Mouse (Mus musculus): ENCODE results near the gene Nr2f6. TPM values are rescaled to one million over a fixed set of nuclear protein-coding genes. Genes with fewer than 3 reads are reported as not detected.

Nr2f6 gene
- polyA plus RNA-seq, 2 experiments: 63.1 to 80.8 TPM

- ATAC-seq (ENCODE audit: low FRiP score, low read depth): no peak
Observed at GRCm38 (mm10) chr8:71367529-71368176, 14.1 kb downstream of the Nr2f6 start.

GRCm38 (mm10) chr8:71366771-71367528 lies 14.8 kb downstream of the Nr2f6 start, which contains the start of gene Use1:
Gene Use1, plus strand, starts transcription at chr8:71366848.
- Histone ChIP-seq H3K4me3 (replicated peaks; ENCODE audit: low read length) (peak within 1 kb of the TSS; percentile 66), H3K9me3 (ENCODE audit: control insufficient read depth, low read length) (no peaks in the 10 kb centered on the region)
- WGBS: under 1% methylated on average over 51 of the region's 56 CpGs

More at GRCm38 (mm10) chr8:71367529-71368176, 14.1 kb downstream of the Nr2f6 start:
- peaks cover 10% of the 10 kb centered on the region for H3K4me1 ChIP-seq (ENCODE audit: control insufficient read depth, insufficient read depth, low read length)
- peak overlapping the region; percentile 90 for H3K27ac ChIP-seq (replicated peaks; ENCODE audit: low read depth, low read length)
- TF ChIP-seq POLR2A (IDR thresholded peaks at IDR 0.05; ENCODE audit: borderline replicate concordance, extremely low read depth, insufficient read depth, insufficient read length): no peak
- peak overlapping the region; percentile 66 for H3K4me3 ChIP-seq (replicated peaks; ENCODE audit: low read length)
- H3K27me3 ChIP-seq (ENCODE audit: control insufficient read depth, insufficient read depth, low read length): no peaks in the 10 kb centered on the region
- peak overlapping the region; percentile 66 for H3K4me2 ChIP-seq (replicated peaks; ENCODE audit: low read depth, low read length, severe bottlenecking)
- peak overlapping the region; percentile 65 for H3K9ac ChIP-seq (ENCODE audit: low read depth, low read length, severe bottlenecking)
- DNase-seq (ENCODE audit: low spot score): no peak
- 46% methylated on average over 17 of the region's 17 CpGs for WGBS
- peaks cover 15% of the 10 kb centered on the region for H3K36me3 ChIP-seq (ENCODE audit: control insufficient read depth, insufficient read depth, low read length)
- H3K9me3 ChIP-seq (ENCODE audit: control insufficient read depth, low read length): no peaks in the 10 kb centered on the region

GRCm38 (mm10) chr8:71358026-71358425 lies 23.7 kb downstream of the Nr2f6 start:
- TF ChIP-seq POLR2A (IDR thresholded peaks at IDR 0.05; ENCODE audit: borderline replicate concordance, extremely low read depth, insufficient read depth, insufficient read length): no peak

More at GRCm38 (mm10) chr8:71366771-71367528, 14.8 kb downstream of the Nr2f6 start, which contains the start of gene Use1:
- Histone ChIP-seq H3K36me3 (ENCODE audit: control insufficient read depth, insufficient read depth, low read length) (peaks cover 15% of the 10 kb centered on the region), H3K27me3 (ENCODE audit: control insufficient read depth, insufficient read depth, low read length) (no peaks in the 10 kb centered on the region), H3K9ac (ENCODE audit: low read depth, low read length, severe bottlenecking) (peak within 1 kb of the TSS; percentile 65), H3K4me2 (replicated peaks; ENCODE audit: low read depth, low read length, severe bottlenecking) (peak within 1 kb of the TSS; percentile 66), H3K4me1 (ENCODE audit: control insufficient read depth, insufficient read depth, low read length) (peaks cover 10% of the 10 kb centered on the region), H3K27ac (replicated peaks; ENCODE audit: low read depth, low read length) (peak within 1 kb of the TSS; percentile 90)
- no peak for TF ChIP-seq POLR2A (IDR thresholded peaks at IDR 0.05; ENCODE audit: borderline replicate concordance, extremely low read depth, insufficient read depth, insufficient read length)
- peak; percentile 85 for ATAC-seq (ENCODE audit: low FRiP score, low read depth)
- DNase-seq (ENCODE audit: low spot score): peak; percentile 96

DNA sequence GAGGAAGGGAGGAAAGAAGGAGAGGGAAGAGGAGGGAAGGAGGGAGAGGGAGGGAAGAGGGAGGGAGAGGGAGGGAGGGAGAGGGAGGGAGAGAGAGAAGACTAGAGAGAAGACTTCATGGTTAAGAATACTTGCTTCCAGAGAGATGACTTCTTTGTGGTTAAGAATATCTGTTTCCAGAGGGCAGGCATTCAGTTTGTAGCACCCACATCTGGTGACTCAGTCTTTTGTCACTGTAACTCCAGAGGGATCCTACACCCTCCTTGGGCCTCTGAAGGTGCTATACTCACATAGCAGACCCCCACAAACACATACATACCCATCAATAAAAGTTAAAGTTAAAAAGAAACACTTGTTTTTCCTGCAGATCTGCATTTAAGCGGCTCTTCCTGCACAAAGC lies 30.2 kb downstream of the Nr2f6 start:
- H3K36me3 ChIP-seq (ENCODE audit: control insufficient read depth, insufficient read depth, low read length): peaks cover 94% of the 10 kb centered on the region
- H3K4me2 ChIP-seq (replicated peaks; ENCODE audit: low read depth, low read length, severe bottlenecking): no peak overlapping the region
- ATAC-seq (ENCODE audit: low FRiP score, low read depth) (no peak), DNase-seq (ENCODE audit: low spot score) (no peak)
- H3K9me3 ChIP-seq (ENCODE audit: control insufficient read depth, low read length): no peaks in the 10 kb centered on the region
- H3K4me1 ChIP-seq (ENCODE audit: control insufficient read depth, insufficient read depth, low read length): no peaks in the 10 kb centered on the region
- no peak overlapping the region for H3K27ac ChIP-seq (replicated peaks; ENCODE audit: low read depth, low read length)
- H3K9ac ChIP-seq (ENCODE audit: low read depth, low read length, severe bottlenecking): no peak overlapping the region
- no peaks in the 10 kb centered on the region for H3K27me3 ChIP-seq (ENCODE audit: control insufficient read depth, insufficient read depth, low read length)
- no peak for TF ChIP-seq POLR2A (IDR thresholded peaks at IDR 0.05; ENCODE audit: borderline replicate concordance, extremely low read depth, insufficient read depth, insufficient read length)
- WGBS: 92% methylated on average over 1 of the region's 1 CpGs
- H3K4me3 ChIP-seq (replicated peaks; ENCODE audit: low read length): no peak overlapping the region

More at GRCm38 (mm10) chr8:71358026-71358425, 23.7 kb downstream of the Nr2f6 start:
- peaks cover 82% of the 10 kb centered on the region for H3K36me3 ChIP-seq (ENCODE audit: control insufficient read depth, insufficient read depth, low read length)
- DNase-seq (ENCODE audit: low spot score) (no peak), ATAC-seq (ENCODE audit: low FRiP score, low read depth) (no peak)
- H3K27me3 ChIP-seq (ENCODE audit: control insufficient read depth, insufficient read depth, low read length): no peaks in the 10 kb centered on the region
- no peak overlapping the region for H3K9ac ChIP-seq (ENCODE audit: low read depth, low read length, severe bottlenecking)
- no peaks in the 10 kb centered on the region for H3K4me1 ChIP-seq (ENCODE audit: control insufficient read depth, insufficient read depth, low read length)
- WGBS: 85% methylated on average over 3 of the region's 3 CpGs
- no peaks in the 10 kb centered on the region for H3K9me3 ChIP-seq (ENCODE audit: control insufficient read depth, low read length)
- no peak overlapping the region for H3K4me3 ChIP-seq (replicated peaks; ENCODE audit: low read length)
- no peak overlapping the region for H3K4me2 ChIP-seq (replicated peaks; ENCODE audit: low read depth, low read length, severe bottlenecking)
- no peak overlapping the region for H3K27ac ChIP-seq (replicated peaks; ENCODE audit: low read depth, low read length)

DNA sequence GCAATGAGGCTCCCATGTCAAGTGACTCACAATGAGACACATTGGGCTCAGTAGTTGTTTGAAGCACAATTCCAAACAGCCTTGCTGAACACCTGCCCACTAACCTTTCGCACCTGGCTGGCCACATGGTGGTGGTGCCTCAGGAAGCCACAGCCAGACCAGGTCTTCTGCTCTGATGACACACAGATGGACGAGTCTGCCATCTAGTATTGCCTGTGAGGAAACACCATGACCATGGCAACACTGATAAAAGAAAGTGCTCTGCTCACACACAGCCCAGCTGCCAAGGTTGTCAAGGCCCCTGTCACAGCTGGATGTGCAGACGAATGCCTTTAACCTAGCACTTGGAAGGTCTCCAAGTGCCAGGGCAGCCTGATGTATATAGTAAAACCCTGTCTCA lies 30.6 kb downstream of the Nr2f6 start:
- no peak for ATAC-seq (ENCODE audit: low FRiP score, low read depth)
- Histone ChIP-seq H3K27me3 (ENCODE audit: control insufficient read depth, insufficient read depth, low read length) (no peaks in the 10 kb centered on the region), H3K27ac (replicated peaks; ENCODE audit: low read depth, low read length) (no peak overlapping the region), H3K9ac (ENCODE audit: low read depth, low read length, severe bottlenecking) (no peak overlapping the region), H3K36me3 (ENCODE audit: control insufficient read depth, insufficient read depth, low read length) (peaks cover 94% of the 10 kb centered on the region), H3K4me2 (replicated peaks; ENCODE audit: low read depth, low read length, severe bottlenecking) (no peak overlapping the region), H3K4me3 (replicated peaks; ENCODE audit: low read length) (no peak overlapping the region), H3K4me1 (ENCODE audit: control insufficient read depth, insufficient read depth, low read length) (no peaks in the 10 kb centered on the region), H3K9me3 (ENCODE audit: control insufficient read depth, low read length) (no peaks in the 10 kb centered on the region)
- no peak for TF ChIP-seq POLR2A (IDR thresholded peaks at IDR 0.05; ENCODE audit: borderline replicate concordance, extremely low read depth, insufficient read depth, insufficient read length)
- WGBS: 55% methylated on average over 3 of the region's 3 CpGs
- DNase-seq (ENCODE audit: low spot score): no peak
